Mouse (Mus musculus): ENCODE data around the gene Usp2.

- no peak for TF ChIP-seq CTCF (IDR thresholded peaks at IDR 0.05; ENCODE audit: low read depth, low read length)
- TF ChIP-seq GATA1 (IDR thresholded peaks at IDR 0.05; ENCODE audit: borderline replicate concordance, low read length) = no peak
Measured at GRCm38 (mm10) chr9:44065177-44065576, 1.6 kb upstream of the Usp2 start.
